21 mouse cellular contexts compared by ENCODE assay signal in the genomic region with DNA sequence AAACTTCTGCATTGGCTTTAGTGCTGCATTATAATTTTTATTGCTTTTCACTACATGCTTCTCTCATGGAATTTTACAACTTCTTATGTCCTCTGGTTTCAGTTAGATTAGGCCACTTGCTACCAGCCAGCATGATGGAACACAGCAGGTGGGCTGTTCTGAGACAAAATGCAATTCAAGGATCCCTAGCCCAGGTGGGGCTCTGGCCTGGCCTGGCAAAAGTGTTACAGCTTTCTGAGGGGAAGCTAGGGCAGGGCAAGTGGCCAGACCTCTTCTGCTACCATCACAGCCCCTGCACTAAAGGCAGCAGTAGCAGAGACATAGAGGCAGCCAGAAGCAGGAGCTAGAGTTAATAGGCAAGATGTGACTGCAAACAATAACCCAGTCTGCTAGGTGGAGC.
DNase-seq lines count a peak whose midpoint lies in the region; ATAC-seq and TF ChIP-seq lines count a peak whose summit lies in the region.
"Had no signal": no experiment of that assay in that cellular context is flagged by ENCODE, and none has a peak within 500 bp of the region (broad histone marks: within the 10 kb centered on the region; RNA-seq: fewer than 3 reads in every experiment).

No protein-coding gene starts in this region.

- no peaks in the 10 kb centered on the region; the same call in 1 of the 2 replicates for H3K4me1 ChIP-seq in limb, embryonic 11.5 days (ENCODE audit: control insufficient read depth, insufficient read depth, low read length)
- H3K4me1 ChIP-seq in limb, embryonic 10.5 days = no peaks in the 10 kb centered on the region
- no peaks in the 10 kb centered on the region for H3K4me1 ChIP-seq in cerebellum, adult 2 months (ENCODE audit: control insufficient read depth, insufficient read depth, low read length)
- H3K4me1 ChIP-seq: embryonic facial prominence, embryonic 13.5 days; forebrain, embryonic 12.5 days; heart, embryonic 15.5 days; hindbrain, embryonic 10.5 days; intestine, embryonic 15.5 days had no signal

- no peaks in the 10 kb centered on the region for H3K36me3 ChIP-seq in limb, embryonic 11.5 days (ENCODE audit: control insufficient read depth, insufficient read depth, low read length)
- peaks cover 1% of the 10 kb centered on the region; the same call in 1 of the 2 replicates for H3K36me3 ChIP-seq in limb, embryonic 10.5 days

- 0 out of 2 replicates have a peak, but pooled peaks have one; percentile 57 for ATAC-seq in limb, embryonic 11.5 days (ENCODE audit: insufficient number of reproducible peaks, low FRiP score, low TSS enrichment, low read depth)
- ATAC-seq: forebrain, embryonic 16.5 days; intestine, embryonic 15.5 days; Patski had no signal

- no peaks in the 10 kb centered on the region for H3K9me3 ChIP-seq in limb, embryonic 11.5 days (ENCODE audit: control insufficient read depth, low read length)
- H3K9me3 ChIP-seq in limb, embryonic 10.5 days (replicated peaks) = no peaks in the 10 kb centered on the region
- H3K9me3 ChIP-seq: embryonic facial prominence, embryonic 13.5 days; forebrain, embryonic 12.5 days; heart, embryonic 15.5 days; hindbrain, embryonic 10.5 days; intestine, embryonic 15.5 days had no signal

- H3K9ac ChIP-seq in limb, embryonic 11.5 days (ENCODE audit: low read length) = no peak overlapping the region
- H3K9ac ChIP-seq: embryonic facial prominence, embryonic 13.5 days; forebrain, embryonic 12.5 days; heart, embryonic 15.5 days; hindbrain, embryonic 14.5 days; intestine, embryonic 15.5 days had no signal

- no peak overlapping the region for H3K4me3 ChIP-seq in limb, embryonic 11.5 days (ENCODE audit: low read depth, low read length)
- H3K4me3 ChIP-seq in limb, embryonic 10.5 days = no peak overlapping the region
- H3K4me3 ChIP-seq in cerebellum, adult 2 months (replicated peaks; ENCODE audit: insufficient read depth, low read depth, low read length) = no peak overlapping the region
- H3K4me3 ChIP-seq: embryonic facial prominence, embryonic 13.5 days; forebrain, embryonic 12.5 days; heart, adult 2 months; heart, embryonic 15.5 days; hindbrain, embryonic 10.5 days; intestine, embryonic 15.5 days had no signal

- TF ChIP-seq CTCF in cerebellum, adult 2 months (IDR thresholded peaks at IDR 0.05; ENCODE audit: borderline replicate concordance, insufficient read depth, low read depth, low read length) = no peak

- no peak overlapping the region for H3K4me2 ChIP-seq in limb, embryonic 11.5 days (ENCODE audit: low read depth, severe bottlenecking)
- H3K4me2 ChIP-seq: embryonic facial prominence, embryonic 13.5 days; forebrain, embryonic 12.5 days; heart, embryonic 11.5 days; heart, embryonic 15.5 days; hindbrain, embryonic 14.5 days; intestine, embryonic 15.5 days had no signal

- H3K27me3 ChIP-seq in limb, embryonic 11.5 days (ENCODE audit: control insufficient read depth, insufficient read depth, low read length) = no peaks in the 10 kb centered on the region
- no peaks in the 10 kb centered on the region for H3K27me3 ChIP-seq in limb, embryonic 10.5 days (ENCODE audit: low read depth, poor library complexity, severe bottlenecking)
- no peaks in the 10 kb centered on the region for H3K27me3 ChIP-seq in cerebellum, adult 2 months (ENCODE audit: control insufficient read depth, insufficient read depth, low read length)
- H3K27me3 ChIP-seq: embryonic facial prominence, embryonic 13.5 days; forebrain, embryonic 12.5 days; heart, embryonic 15.5 days; intestine, embryonic 15.5 days; Patski had no signal

- H3K27ac ChIP-seq in limb, embryonic 11.5 days (replicated peaks; ENCODE audit: low read depth, low read length) = 0 out of 2 replicates have a peak overlapping the region, but pooled peaks have one; percentile 14
- no peak overlapping the region for H3K27ac ChIP-seq in limb, embryonic 10.5 days
- H3K27ac ChIP-seq in cerebellum, adult 2 months (ENCODE audit: insufficient read depth, low read length) = no peak overlapping the region
- H3K27ac ChIP-seq: embryonic facial prominence, embryonic 13.5 days; forebrain, embryonic 12.5 days; heart, adult 2 months; heart, embryonic 15.5 days; hindbrain, embryonic 10.5 days; hindbrain, embryonic 14.5 days; intestine, embryonic 15.5 days had no signal

- TF ChIP-seq POLR2A in cerebellum, adult 2 months (IDR thresholded peaks at IDR 0.05; ENCODE audit: borderline replicate concordance, insufficient read depth, low read length) = no peak

- peak; percentile 35 for DNase-seq in limb, embryonic 11.5 days (ENCODE audit: low spot score)
- DNase-seq in limb, embryonic 10.5 days (ENCODE audit: low spot score) = no peak
- DNase-seq in cerebellum, adult 2 months = peak; percentile 12 to 20
- peak; percentile 6 to 7 for DNase-seq in cerebellum, postnatal 14 days
- no peak for DNase-seq in layer of hippocampus, postnatal 14 days (ENCODE audit: low spot score in 2 of 2)
- DNase-seq in lung, postnatal 4 days = no peak
- DNase-seq in adrenal gland, postnatal 4 days (ENCODE audit: low spot score in 2 of 2) = no peak
- DNase-seq: adrenal gland, adult 2 months; gastrocnemius, postnatal 14 days; heart, adult 2 months; heart, postnatal 14 days; kidney, adult 18-20 months had no signal

Comparison
In these comparisons a context has a peak if more than half of its experiments do, and no peak if none do; other contexts are left out.
1. DNase-seq: peak in limb, embryonic 11.5 days (single experiment), cerebellum, adult 2 months (2 of 2) and cerebellum, postnatal 14 days (2 of 2); none in limb, embryonic 10.5 days (single experiment), layer of hippocampus, postnatal 14 days (0 of 2), lung, postnatal 4 days (0 of 2) and adrenal gland, postnatal 4 days (0 of 2).